Mouse (Mus musculus): ENCODE results near the gene Gm49661.

The Gm49661 gene

DNA sequence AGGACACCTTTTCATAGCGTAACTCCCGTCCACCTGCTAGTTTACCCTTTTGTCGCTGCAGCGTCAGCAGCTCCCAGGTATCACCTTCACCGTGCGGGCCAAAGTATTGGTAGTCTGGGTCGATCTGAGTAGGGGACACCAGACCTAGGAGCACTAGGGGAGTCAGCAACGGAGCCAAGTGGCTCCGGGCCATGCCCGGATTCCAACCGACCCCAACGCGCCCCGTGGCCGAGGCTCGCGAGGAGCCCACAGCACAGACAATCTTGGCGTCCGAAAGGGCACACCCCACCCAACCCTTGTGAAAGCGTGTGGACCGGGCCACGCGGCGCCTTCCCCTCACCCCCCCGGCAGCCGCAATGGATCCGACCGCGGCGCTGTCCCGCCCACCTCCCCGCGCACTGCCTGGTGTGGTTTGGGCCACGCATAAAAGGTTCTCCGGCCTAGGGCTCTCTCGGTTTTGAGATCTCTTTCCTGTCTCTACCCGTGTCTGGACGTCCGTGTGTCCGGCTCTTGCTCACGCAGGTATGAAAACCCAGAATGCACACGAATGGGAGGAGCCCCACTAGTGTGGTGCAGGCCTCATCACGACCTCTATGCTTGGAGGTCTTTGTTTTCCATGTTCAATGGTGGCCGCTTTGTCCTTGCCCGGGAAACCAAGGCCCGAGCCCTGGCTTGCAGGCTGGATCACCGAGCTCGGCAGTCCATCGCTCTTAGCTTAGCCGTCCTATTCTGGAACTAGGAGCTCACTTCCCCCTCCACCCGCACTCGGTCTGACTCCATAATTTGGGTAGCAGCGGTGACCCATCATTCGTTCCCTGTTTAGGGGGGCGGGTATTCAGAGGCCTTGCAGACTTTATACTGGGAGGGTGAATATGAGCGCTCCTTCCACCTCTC, at the start of gene Gm49661, which contains the start of the genes Prdx2 and Rnaseh2a:
Gene Gm49661 (minus strand): TSS at position 193 of the 894 bp plus-strand sequence.
Gene Prdx2 (plus strand): TSS at position 347 of the 894 bp plus-strand sequence.
Gene Rnaseh2a (minus strand): TSS at position 527 of the 894 bp plus-strand sequence.
- DNase-seq = peak; percentile 66 to 70

DNA sequence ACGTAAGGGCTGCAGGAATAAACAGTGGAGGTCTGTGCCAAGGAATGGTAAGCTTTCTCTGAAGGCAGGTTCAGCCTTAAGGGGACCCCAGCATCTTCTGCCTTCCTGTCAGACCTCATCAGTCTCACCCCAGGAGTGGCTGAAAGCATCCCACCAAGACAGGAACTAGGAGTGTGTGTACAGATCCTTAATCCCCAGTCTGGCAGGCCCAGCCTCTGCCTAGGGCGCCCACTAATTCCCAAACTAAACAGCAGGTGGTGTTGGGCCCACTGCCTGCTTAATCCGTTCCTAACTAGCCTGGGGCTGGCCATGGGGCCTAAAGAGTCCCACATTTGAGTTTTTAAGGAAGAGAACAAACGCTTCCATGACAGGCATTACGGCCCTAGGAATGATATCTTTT, 48.0 kb upstream of the Gm49661 start:
- DNase-seq = no peak

DNA sequence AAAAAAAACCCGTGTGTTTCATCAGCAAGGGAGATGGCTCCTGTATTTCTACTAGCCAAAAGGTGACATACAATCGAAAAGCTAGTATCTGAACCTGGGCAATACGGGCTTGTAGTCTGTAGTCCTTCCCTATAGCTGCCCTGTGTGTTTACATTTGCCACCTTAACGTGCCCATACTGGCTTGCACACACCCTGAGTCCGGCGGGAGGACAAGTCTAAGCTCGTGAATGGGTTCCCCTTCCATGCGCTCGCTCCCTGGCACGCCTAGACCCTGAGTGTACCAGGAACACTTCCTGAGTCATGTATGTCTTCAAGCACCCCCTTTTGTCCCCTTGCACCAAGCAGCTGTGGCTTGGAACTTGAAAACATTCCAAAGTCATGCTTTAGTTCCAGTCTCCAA, 47.5 kb upstream of the Gm49661 start:
- DNase-seq = no peak

DNA sequence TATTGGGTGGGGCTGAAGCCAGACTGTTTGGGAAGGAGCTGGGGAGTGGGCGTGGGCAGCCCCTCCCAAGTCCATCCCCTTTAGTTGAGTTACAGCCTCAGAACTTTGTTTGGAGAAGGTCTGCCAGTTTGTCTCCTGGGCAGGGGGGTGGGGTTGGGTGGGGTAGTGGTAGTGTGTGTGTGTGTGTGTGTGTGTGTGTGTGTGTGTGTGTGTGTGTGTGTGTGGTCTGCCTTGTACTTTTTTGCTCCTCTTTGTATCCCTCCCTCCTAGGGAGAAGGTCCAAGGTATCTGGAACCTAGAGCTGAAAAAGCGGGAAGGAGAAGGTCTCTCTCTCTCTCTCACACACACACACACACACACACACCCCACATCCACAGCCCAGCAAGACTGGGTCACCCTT, 45.2 kb upstream of the Gm49661 start, which contains the start of gene Best2:
Gene Best2 (minus strand): TSS at position 101 of the 400 bp plus-strand sequence.
- no peak for DNase-seq

DNA sequence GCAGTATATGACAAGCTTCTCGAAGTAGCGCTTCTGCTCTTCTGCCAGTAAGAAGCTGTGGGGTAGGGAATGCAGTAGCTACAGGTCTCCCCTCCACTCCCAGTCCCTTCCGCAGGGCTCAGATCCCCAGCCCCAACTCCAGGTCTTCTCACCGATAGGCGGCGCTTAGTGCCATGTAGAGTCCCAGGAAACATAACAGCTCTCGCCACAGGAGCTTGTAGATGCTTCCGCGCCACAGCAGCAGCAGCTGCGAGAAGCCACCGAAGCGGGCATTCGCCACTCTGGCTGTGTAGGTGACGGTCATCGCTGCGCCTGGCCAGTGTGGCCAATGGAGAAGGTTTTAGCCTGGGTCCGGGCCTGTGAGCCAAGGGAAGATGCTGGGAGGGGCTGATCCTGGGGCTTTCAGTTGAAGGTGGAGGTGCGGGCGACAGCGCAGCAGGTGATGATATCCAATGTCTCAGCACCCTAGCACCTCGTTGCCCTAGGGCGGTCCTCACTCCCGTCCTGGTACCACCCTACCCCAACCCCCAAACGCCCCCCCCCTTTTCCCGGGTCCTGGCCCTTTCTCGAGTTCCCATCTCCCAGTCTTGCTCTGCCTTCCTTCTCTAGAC, 44.1 kb upstream of the Gm49661 start:
- peak; percentile 83 for DNase-seq

DNA sequence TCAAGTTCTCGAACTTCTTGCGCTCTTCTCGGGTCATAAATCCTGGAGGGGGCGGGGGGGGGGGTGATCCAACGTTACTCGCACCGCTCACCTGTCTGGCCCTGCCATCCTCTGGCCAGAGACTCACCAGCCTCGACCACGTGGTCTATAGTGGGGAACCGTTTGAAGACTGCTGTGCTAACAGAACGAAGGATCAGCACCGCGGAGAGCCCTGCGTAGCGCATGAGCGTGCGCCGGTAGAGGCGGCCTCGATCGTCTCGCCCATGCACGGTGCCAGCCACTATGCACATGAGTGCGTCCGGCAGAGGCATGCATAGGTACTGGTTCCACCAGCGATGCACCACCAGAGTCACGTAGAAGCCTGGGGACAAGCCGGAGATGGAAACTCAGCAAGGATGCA, 42.0 kb upstream of the Gm49661 start:
- no peak for DNase-seq

DNA sequence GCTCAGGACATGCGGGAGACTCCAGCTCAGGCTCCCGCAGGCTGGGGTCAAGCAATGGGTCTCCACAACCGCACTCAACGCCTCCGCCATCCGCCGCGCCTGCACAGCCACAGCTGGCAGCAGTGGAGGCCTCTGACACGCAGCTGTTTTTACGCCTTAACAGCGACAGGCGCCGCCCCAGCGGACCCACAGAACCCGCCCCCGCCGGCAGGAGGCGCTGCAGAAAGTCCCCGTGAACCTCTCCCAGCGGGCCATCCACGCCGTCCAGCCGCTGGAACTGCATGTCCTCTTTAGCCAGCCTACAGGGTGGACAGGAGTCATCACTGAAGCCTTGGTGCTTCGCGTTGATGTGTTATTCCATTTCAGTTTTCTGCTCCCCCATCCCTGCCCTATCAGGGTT, 38.5 kb upstream of the Gm49661 start:
- DNase-seq = peak; percentile 42 to 45

DNA sequence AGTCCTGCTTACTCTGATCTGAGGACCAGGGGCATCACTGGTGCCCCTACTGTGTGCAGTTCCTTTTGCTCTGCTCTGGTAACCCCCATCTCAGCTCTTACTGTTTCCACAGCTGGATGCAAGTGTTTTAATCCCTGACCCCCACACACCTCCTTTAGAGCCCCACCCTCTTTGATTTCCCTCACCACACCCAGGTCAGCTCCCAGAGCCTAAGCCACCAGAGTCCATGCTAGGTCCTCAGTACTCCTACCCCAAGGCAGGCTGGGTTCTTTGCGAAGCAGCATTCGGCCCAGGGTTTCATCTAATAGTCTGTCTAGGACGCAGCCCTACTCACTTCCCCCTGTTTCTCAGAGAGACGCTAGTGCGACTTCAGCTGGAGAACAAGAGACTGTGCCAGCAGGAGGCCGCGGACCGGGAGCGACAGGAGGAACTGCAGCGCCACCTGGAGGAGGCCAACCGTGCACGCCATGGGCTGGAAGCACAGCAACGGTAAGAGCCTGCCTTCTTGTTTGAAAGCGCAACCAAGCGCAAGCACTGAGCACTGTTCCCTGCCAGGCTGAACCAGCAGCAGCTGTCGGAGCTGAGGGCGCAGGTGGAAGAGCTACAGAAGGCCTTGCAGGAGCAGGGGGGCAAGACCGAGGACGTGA, 28.5 kb upstream of the Gm49661 start:
- DNase-seq = peak; percentile 92 to 94

DNA sequence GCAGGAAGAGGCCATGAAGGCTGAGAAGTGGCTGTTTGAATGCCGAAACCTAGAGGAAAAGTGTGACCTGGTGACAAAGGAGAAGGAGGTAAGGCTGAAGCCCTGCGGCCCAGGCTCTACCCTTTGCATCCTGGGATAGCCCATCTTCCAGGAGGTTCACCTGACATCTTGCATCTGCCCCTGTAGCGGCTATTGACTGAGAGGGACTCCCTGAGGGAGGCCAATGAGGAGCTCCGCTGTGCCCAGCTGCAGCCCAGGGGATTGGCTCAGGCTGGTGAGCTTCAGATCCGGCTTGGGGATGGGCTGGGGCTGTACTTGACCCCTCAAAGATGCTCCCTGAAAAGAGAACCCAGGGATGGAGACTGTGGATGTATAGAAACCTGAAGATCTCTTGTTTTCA, 27.7 kb upstream of the Gm49661 start:
- no peak for DNase-seq

DNA sequence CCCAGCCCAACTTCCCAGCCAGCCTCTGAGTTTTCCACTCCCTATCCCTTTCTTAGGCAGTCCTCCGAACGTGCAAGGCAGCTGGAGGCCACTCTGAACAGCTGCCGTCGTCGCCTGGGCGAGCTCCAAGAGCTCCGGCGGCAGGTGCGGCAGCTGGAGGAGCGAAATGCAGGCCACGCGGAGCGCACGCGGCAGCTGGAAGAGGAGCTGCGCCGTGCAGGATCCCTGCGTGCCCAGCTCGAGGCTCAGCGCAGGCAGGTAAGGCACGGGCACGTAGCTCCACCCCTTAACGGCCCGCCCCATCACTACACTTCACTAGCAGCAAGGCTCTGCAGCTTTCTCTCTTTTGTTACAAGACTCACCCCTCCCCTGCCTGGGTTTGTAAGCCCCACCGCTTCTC, 26.4 kb upstream of the Gm49661 start:
- no peak for DNase-seq

DNA sequence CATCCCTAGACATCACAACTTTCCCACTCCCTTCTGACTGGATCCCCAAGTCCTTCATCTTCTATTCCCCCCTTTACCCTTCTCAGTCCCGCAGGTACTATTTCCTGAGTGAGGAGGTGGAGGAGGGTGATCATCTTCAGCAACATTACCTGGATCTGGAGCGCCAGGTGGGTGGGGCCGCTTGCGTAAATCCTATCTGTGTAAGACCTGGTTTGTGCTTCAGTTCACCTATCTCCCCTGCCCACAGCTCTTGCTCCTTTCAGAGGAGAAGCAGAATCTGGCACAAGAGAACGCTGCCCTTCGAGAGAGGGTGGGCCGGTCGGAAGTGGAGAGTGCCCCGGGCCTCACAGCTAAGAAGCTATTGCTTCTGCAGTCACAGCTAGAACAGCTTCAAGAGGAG, 25.1 kb upstream of the Gm49661 start:
- DNase-seq = no peak

DNA sequence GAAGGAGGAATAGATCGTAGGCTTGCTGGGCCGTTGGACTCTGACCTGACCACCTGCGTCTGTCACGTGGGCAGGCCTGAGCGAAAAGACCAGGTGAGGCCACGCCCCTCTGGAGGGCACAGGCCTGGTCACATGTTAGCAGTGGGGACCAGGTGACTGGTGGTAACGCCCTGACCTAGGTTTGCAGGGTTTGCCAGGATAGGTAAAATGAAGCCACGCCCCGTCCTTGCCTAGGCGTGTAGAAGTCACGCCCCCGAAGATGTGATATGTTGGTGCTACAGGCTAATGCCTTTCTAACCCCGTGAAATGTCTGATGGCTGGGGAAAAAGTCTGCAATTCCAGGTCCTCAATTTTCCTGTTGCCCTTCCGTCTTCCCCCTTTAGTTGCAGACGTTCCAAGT, 21.6 kb upstream of the Gm49661 start:
- peak in 1 of 2 experiments; percentile 68 for DNase-seq

DNA sequence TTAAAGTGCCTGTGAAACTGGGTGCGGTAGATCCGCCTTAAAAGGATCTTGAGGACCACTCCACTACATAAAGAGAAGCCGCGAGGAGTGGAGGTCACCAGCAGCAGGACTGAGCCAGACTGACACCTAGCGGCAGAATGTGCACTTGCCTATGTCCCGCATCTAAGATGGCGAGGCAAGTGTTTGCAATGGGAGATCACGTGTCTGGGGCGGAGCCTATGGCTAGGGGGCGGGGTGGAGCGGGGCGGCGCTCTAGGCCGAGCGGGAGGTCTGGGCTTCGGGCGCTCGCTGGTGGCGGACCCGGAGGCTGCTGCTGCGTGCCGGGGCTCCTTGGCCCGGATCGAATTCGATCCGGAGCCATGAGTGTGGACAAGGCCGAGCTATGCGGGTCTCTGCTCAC, 21.1 kb upstream of the Gm49661 start, which contains the start of gene Hook2:
Gene Hook2 (plus strand): TSS at position 255 of the 400 bp plus-strand sequence.
- peak; percentile 96 for DNase-seq

DNA sequence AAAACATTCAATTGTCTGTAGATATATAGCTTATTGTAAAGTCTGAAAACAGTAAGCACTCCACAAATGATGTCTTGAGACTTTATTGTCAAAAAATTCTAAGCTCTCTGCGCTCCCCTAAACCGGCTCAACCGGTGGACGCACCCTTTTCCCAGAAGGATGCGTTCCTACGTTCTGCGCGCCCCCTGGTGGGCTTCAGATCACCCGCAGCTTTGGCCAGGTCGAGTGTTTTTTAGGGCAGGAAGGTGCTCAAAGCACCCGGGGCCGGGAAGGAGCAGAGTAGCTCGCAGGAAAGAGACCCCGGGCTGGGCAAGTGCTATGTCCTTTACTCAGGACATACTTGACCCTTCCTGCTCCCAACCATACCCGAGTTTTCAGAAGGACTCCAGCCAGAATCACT, 20.6 kb upstream of the Gm49661 start:
- peak; percentile 89 to 92 for DNase-seq

DNA sequence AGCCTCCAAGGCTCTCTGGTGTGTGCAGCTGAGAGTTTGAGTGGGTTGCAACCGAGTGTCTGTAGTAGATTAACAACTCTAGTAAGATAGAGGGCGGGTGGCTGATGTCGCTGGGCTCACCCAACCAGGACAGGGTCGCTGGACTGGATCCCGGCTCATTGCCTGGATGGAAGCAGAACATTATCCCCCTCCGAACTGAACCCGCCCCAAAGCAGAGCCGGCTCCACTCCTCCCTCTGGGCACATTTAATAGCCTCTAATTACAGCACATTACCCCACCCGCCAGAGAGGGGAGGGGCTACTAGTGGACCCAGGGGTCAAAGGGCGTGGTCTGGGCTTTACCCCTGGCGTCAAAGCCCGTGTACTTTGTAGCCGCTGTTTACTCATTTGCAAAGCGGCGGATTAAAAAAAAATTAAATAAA, 20.1 kb upstream of the Gm49661 start:
- DNase-seq = peak in 1 of 2 experiments; percentile 56

DNA sequence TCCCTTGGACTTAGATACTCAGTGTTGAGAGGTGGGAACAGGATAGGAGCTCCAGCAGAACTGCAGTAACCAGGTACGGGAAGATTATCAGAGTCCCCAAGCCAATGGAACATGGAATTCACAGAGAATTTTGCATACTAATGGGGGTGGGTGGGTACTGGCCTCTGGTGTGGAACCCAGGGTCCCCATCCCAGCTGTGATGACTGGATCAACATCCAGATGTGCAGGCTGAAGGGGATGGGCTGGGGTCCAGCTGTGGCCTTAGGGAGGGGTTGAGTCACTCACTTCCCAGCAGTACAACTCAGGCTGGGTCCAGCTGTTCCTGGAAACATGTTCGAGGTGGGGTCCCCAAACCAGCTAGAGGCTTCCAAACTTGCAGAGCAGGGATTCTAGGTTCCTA, 18.7 kb upstream of the Gm49661 start:
- no peak for DNase-seq

DNA sequence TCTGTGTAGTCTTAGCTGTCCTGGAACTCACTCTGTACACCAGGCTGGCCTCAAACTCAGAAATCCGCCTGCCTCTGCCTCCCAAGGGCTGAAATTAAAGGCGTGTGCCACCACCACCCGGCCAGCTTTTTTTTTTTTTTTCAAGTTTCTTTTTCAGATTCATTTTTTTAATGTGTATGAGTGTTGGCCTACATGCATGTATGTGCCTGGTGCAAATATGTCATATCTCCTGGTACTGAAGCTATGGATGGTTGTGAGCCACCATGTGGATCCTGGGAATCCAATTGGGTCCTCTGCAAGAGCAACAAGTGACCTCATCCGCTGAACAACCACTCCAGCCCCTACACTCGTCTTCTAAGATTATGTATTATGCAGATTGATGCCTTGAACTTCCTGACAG, 18.2 kb upstream of the Gm49661 start:
- no peak for DNase-seq

DNA sequence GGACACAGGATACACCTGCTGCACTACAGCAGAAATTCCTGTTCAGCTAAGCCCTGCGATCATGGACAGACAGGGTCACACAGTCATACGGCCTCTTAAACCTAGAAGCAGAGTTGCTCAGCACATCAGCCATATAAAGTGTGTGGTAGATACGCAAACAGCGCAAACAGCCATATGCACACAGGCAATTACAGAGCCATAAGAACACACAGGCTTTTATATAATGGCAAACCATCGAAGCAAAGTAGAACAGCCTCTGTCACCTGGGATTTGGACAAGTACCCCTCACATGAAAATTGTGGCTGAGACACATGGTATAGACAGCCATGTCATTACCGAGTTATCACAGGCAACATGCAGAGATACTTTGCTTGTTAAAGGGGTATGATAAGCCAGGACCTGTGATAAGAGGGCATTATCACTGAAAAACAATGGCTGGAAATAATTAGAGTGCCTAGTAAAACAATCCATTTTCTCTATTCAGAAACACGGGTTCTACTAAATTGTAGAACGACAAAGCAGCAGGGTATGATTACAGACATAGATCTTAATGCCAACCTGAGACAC, 17.2 kb upstream of the Gm49661 start:
- DNase-seq = no peak

DNA sequence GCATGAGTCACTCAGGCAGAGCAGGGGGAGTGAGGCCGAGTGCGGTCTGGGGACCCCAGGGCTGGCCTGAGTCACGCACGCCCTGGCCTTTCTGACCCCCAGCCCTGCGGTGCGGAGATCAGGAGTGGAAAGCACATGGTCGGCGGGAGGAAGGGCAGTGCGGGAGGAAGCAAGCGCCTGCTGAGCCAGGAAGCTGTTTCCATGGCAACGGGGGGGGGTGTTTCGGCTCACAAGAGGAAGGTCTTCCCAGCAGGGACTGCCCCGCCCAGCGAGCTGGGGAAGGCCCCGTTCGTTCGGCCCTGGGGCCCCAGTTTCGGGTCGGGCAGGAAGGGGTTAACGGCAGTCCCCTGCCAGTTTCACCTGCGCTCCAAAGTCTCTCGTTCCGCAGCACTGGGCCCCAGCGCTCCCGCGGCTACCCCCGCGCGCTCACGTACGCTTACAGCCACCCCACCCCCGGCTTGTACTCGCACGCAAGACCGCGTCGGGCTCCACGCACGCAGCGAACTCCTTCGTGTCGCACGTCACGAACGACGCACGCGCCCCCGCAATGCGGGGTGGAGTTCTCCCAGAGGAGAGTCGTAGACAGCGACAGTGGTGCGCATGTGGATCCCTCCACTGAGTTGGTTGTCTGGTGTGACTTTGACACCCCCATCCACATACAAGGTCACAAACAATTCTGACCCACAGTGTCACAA, 16.6 kb upstream of the Gm49661 start:
- DNase-seq = peak; percentile 90 to 92

DNA sequence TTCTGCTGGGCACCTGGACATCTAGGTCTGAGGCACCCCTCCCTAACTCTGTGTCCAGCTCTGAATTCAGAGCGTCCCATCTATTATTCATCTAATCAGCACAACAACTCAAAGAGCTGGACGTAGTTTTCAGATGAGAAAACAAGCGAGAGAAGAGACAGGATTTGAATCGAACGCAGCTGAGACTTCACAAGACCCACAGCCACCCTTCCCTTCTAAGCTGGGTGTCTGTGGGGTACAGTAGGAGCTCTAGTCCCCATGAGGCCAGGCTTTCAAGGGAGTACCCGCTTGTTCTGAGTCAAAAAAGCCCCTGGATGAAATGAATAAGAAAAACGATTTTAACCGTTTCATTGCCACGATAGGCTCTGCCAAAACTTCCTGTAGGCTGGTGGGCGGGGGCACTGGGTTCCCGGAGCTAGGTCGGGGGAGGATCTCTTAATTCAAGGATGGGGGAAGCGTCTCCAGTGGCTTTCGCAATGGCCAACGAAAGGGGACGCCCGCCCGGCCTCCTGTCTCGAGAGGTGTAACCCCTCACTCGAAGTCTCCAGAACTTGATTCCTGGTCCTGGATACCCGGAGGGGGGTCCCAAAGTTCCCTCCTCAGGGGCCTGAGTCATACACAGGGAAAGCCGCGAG, 15.9 kb upstream of the Gm49661 start:
- no peak for DNase-seq

DNA sequence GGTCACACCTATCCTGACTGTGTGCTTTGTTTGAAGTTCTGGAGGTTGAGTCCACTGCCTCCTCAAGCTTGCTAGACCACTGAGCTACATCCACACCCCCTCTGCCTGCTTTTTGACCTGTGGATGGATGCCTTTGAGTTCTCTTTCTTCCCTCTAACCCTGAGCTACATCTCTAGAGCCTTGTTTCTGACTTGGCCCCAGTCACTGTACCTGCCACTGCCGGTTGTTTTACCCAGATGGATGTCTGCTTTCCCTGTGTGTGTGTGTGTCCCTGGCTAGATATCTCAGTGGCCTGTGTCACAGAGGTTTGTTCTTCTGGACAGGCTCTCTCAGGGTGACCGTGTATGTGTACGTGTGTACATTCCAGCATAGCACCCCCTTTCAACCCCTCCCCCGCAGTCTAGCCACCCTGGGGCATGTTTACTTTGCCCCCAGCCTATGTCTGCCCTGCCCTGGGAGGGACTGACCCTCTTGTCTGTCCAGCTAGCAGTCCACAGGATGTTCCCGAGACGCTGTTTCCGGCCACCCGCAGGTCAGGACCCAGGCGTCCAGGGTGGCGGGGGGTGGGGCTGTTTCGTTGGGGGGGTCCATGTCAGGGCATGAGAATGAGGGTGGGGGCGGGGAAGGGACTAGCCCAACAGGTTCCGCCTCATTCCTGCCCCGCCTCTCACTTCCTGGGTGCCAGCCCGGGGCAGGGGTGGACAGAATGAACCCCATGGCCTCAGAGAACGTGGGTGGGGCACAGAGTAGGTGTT, 15.2 kb upstream of the Gm49661 start:
- peak in 1 of 2 experiments; percentile 35 for DNase-seq
